Mouse (Mus musculus) heart, adult 11 months (tissue): ENCODE measurements around the gene Col7a1.
A peak's percentile ranks its signal among the peaks of the same experiment; 100 is the strongest.

ENCODE experiments used
- DNase-seq: peaks from one replicate; pipeline ENCODE4 v3.0.0; 2022

The Col7a1 gene

GRCm38 (mm10) chr9:109022866-109023685 is 69.7 kb downstream of the Col7a1 start:
- peak; percentile 93 for DNase-seq

GRCm38 (mm10) chr9:109027521-109027920 is 74.1 kb downstream of the Col7a1 start:
- DNase-seq: peak; percentile 96

GRCm38 (mm10) chr9:109028421-109028820 is 75.0 kb downstream of the Col7a1 start:
- DNase-seq: peak; percentile 70

GRCm38 (mm10) chr9:109028919-109029318 is 75.5 kb downstream of the Col7a1 start:
- DNase-seq: peak; percentile 91

GRCm38 (mm10) chr9:109030312-109030711 is 76.9 kb downstream of the Col7a1 start:
- DNase-seq: no peak

- DNase-seq: peak; percentile 82
Observed at GRCm38 (mm10) chr9:109031001-109031400, 77.6 kb downstream of the Col7a1 start.

- DNase-seq: peak; percentile 87
Observed at GRCm38 (mm10) chr9:109031686-109032085, 78.3 kb downstream of the Col7a1 start.

GRCm38 (mm10) chr9:109032435-109032834 is 79.0 kb downstream of the Col7a1 start:
- peak; percentile 55 for DNase-seq
